Mouse (Mus musculus): ENCODE measurements around the gene Wdtc1. TPM values are rescaled to one million over a fixed set of nuclear protein-coding genes. Genes with fewer than 3 reads are reported as not detected.

Wdtc1 gene
- 10 to 100 TPM; 71.9 to 73.6 TPM for total RNA-seq (2021)
- long read RNA-seq, experiment 1, full-length matches to known transcripts = 11 of 33 reads
- long read RNA-seq, experiment 1, partial matches to known transcripts = 3 of 33 reads
- long read RNA-seq, experiment 1, other reads (novel, unspliced or antisense) = 19 of 33 reads
- long read RNA-seq, experiment 2, full-length matches to known transcripts = 7 of 27 reads
- long read RNA-seq, experiment 2, partial matches to known transcripts = 1 of 27 reads
- long read RNA-seq, experiment 2, other reads (novel, unspliced or antisense) = 19 of 27 reads

- peak in 1 of 2 experiments; percentile 32 for DNase-seq
Measured at GRCm38 (mm10) chr4:133353367-133354365, at the start of gene Wdtc1. Gene Wdtc1, minus strand, starts transcription at chr4:133353481.

GRCm38 (mm10) chr4:133402011-133402410 is 48.7 kb upstream of the Wdtc1 start:
- no peak for DNase-seq

- no peak for DNase-seq
Measured at GRCm38 (mm10) chr4:133400098-133400497, 46.8 kb upstream of the Wdtc1 start.

- no peak for DNase-seq
Measured at GRCm38 (mm10) chr4:133399509-133399908, 46.2 kb upstream of the Wdtc1 start.

- no peak for DNase-seq
Measured at GRCm38 (mm10) chr4:133398619-133399018, 45.3 kb upstream of the Wdtc1 start.

GRCm38 (mm10) chr4:133397961-133398360 is 44.7 kb upstream of the Wdtc1 start:
- no peak for DNase-seq

- DNase-seq = no peak
Measured at GRCm38 (mm10) chr4:133397299-133397698, 44.0 kb upstream of the Wdtc1 start.

GRCm38 (mm10) chr4:133396079-133396478 is 42.8 kb upstream of the Wdtc1 start:
- no peak for DNase-seq

- DNase-seq = no peak
Measured at GRCm38 (mm10) chr4:133394981-133395573, 41.8 kb upstream of the Wdtc1 start.

GRCm38 (mm10) chr4:133391185-133392040 is 38.1 kb upstream of the Wdtc1 start:
- DNase-seq = peak; percentile 62 to 63

- no peak for DNase-seq
Measured at GRCm38 (mm10) chr4:133390585-133390984, 37.3 kb upstream of the Wdtc1 start.

- DNase-seq = no peak
Measured at GRCm38 (mm10) chr4:133390042-133390441, 36.8 kb upstream of the Wdtc1 start.

- peak; percentile 80 for DNase-seq
Measured at GRCm38 (mm10) chr4:133388781-133389552, 35.7 kb upstream of the Wdtc1 start.

GRCm38 (mm10) chr4:133387053-133387452 is 33.8 kb upstream of the Wdtc1 start:
- DNase-seq = no peak

- no peak for DNase-seq
Measured at GRCm38 (mm10) chr4:133386061-133386797, 32.9 kb upstream of the Wdtc1 start.

- DNase-seq = no peak
Measured at GRCm38 (mm10) chr4:133381141-133381540, 27.9 kb upstream of the Wdtc1 start.

- DNase-seq = no peak
Measured at GRCm38 (mm10) chr4:133380532-133380931, 27.3 kb upstream of the Wdtc1 start.

- DNase-seq = no peak
Measured at GRCm38 (mm10) chr4:133379861-133380260, 26.6 kb upstream of the Wdtc1 start.

- DNase-seq = peak in 1 of 2 experiments; percentile 15
Measured at GRCm38 (mm10) chr4:133379046-133379347, 25.7 kb upstream of the Wdtc1 start.

All from heart, adult 18-20 months (tissue).